Mouse (Mus musculus): ENCODE data around the gene Prl2c5. TPM values are rescaled to one million over a fixed set of nuclear protein-coding genes. Genes with fewer than 3 reads are reported as not detected.

Gene Prl2c5
- polyA plus RNA-seq, 1 experiment from 2014 or later: not detected

Other genes with a start within 250 kb of the Prl2c5 start
- gene Prl2c2, start 177.3 kb upstream of the Prl2c5 start, polyA plus RNA-seq (2014; fragmentation: Nextera tagmentation; extraction: Ambion mirVana): 0.95 TPM in 1 of 2 replicates, not detected in the other
- gene Gpr137b, start 211.3 kb downstream of the Prl2c5 start, polyA plus RNA-seq (2014; fragmentation: Nextera tagmentation; extraction: Ambion mirVana): 10.4 and 10.8 TPM in 2 replicates

Measured in stomach, embryonic 14.5 days (tissue).